Mouse (Mus musculus): ENCODE data around the gene Znhit1.

DNA sequence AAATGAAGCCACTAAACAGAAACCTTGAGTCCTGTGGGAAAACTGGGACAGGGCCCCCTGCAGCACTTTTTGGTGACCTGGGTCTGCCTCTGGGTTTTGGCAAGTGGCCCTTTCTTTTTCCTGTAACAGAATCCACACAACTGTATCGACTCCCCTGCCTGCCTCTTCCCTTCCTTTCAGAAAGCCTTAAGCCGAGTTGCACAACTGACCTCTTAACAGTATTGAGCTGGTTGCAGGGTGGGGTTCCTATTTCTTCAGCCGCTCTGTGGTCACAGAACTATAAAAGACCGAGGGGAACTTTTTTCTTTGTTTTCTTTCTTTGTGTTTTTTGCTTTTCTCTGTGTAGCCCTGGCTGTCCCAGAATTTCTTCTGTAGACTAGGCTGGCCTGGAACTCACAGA lies 10.1 kb downstream of the Znhit1 start:
- no peak for TF ChIP-seq CTCF (IDR thresholded peaks at IDR 0.05; ENCODE audit: low read depth)
- no peak for TF ChIP-seq EP300 (IDR thresholded peaks at IDR 0.05; ENCODE audit: low read depth)

Measured in heart, postnatal 0 days (tissue).